Mouse (Mus musculus): ENCODE results near the gene Traip.

Gene Traip

GRCm38 (mm10) chr9:107949922-107950235, at the start of gene Traip:
Gene Traip, plus strand, starts transcription at chr9:107950136.
- no peak for DNase-seq (ENCODE audit: low spot score)

- no peak for DNase-seq (ENCODE audit: low spot score)
These were observed 48.9 kb upstream of the Traip start for GRCm38 (mm10) chr9:107900840-107901626.

GRCm38 (mm10) chr9:107901627-107901914, 48.4 kb upstream of the Traip start:
- no peak for DNase-seq (ENCODE audit: low spot score)

- DNase-seq (ENCODE audit: low spot score), result peak; percentile 90
These were observed 45.2 kb upstream of the Traip start for GRCm38 (mm10) chr9:107904726-107905125.

GRCm38 (mm10) chr9:107906252-107906966, 43.5 kb upstream of the Traip start, which contains the start of gene Mst1r:
Gene Mst1r, plus strand, starts transcription at chr9:107906873.
- no peak for DNase-seq (ENCODE audit: low spot score)

- no peak for DNase-seq (ENCODE audit: low spot score)
These were observed 42.8 kb upstream of the Traip start for GRCm38 (mm10) chr9:107906967-107907800.

- DNase-seq (ENCODE audit: low spot score), result no peak
These were observed 42.2 kb upstream of the Traip start for GRCm38 (mm10) chr9:107907801-107908120.

GRCm38 (mm10) chr9:107908410-107909158, 41.4 kb upstream of the Traip start:
- peak; percentile 56 for DNase-seq (ENCODE audit: low spot score)

GRCm38 (mm10) chr9:107910025-107910769, 39.7 kb upstream of the Traip start:
- no peak for DNase-seq (ENCODE audit: low spot score)

GRCm38 (mm10) chr9:107914764-107915420, 35.0 kb upstream of the Traip start:
- no peak for DNase-seq (ENCODE audit: low spot score)

- peak; percentile 31 for DNase-seq (ENCODE audit: low spot score)
These were observed 31.9 kb upstream of the Traip start for GRCm38 (mm10) chr9:107917895-107918608.

GRCm38 (mm10) chr9:107918884-107919283, 31.1 kb upstream of the Traip start:
- DNase-seq (ENCODE audit: low spot score), result no peak

- no peak for DNase-seq (ENCODE audit: low spot score)
These were observed 30.5 kb upstream of the Traip start for GRCm38 (mm10) chr9:107919441-107919840.

- no peak for DNase-seq (ENCODE audit: low spot score)
These were observed 26.9 kb upstream of the Traip start for GRCm38 (mm10) chr9:107923021-107923420.

- DNase-seq (ENCODE audit: low spot score), result peak; percentile 84
These were observed 26.0 kb upstream of the Traip start for GRCm38 (mm10) chr9:107923956-107924355.

- DNase-seq (ENCODE audit: low spot score), result no peak
These were observed 24.7 kb upstream of the Traip start for GRCm38 (mm10) chr9:107925251-107925650.

GRCm38 (mm10) chr9:107926920-107927420, 23.0 kb upstream of the Traip start:
- no peak for DNase-seq (ENCODE audit: low spot score)

- DNase-seq (ENCODE audit: low spot score), result no peak
These were observed 22.2 kb upstream of the Traip start for GRCm38 (mm10) chr9:107927749-107928148.

- DNase-seq (ENCODE audit: low spot score), result no peak
These were observed 21.8 kb upstream of the Traip start, which contains the start of gene Actl11 for GRCm38 (mm10) chr9:107928169-107928568. Gene Actl11, plus strand, starts transcription at chr9:107928469.

GRCm38 (mm10) chr9:107932221-107932620, 17.7 kb upstream of the Traip start:
- no peak for DNase-seq (ENCODE audit: low spot score)
